Mouse (Mus musculus) midbrain, embryonic 14.5 days (tissue): ENCODE data around the gene Cdk5. TPM values are rescaled to one million over a fixed set of nuclear protein-coding genes. Genes with fewer than 3 reads are reported as not detected.

Experiments
- ATAC-seq: fragments of 200-750 bp; cut with Nextera tagmentation; 2 replicates; pipeline ENCODE4 v1.8.0; 2017; ENCODE audit warnings: moderate number of reproducible peaks, moderate library complexity; ENCODE audit not compliant: low FRiP score, low TSS enrichment
- DNase-seq: peaks from one replicate; pipeline ENCODE4 v3.0.0-alpha.2; 2015
- H3K27ac ChIP-seq: fragments of 300-500 bp; sonication (generic); replicated peaks from 2 replicates; pipeline ENCODE4 v1.5.1; 2014; ENCODE audit warnings: mild to moderate bottlenecking, low read depth, low read length, moderate library complexity
- H3K27me3 ChIP-seq: fragments of 300-500 bp; sonication (generic); 2 replicates; pipeline ENCODE4 v1.6.1; 2014; ENCODE audit warnings: low read length, control low read depth, mixed read lengths; ENCODE audit not compliant: control insufficient read depth, insufficient read depth
- H3K36me3 ChIP-seq: fragments of 300-500 bp; sonication (generic); 2 replicates; pipeline ENCODE4 v1.6.1; 2014; ENCODE audit warnings: low read length, control low read depth; ENCODE audit not compliant: control insufficient read depth, insufficient read depth
- H3K4me1 ChIP-seq: fragments of 300-500 bp; sonication (generic); 2 replicates; pipeline ENCODE4 v1.6.1; 2014; ENCODE audit warnings: mild to moderate bottlenecking, antibody characterized with exemption, low read length, control low read depth; ENCODE audit not compliant: control insufficient read depth, insufficient read depth
- H3K4me2 ChIP-seq: fragments of 300-500 bp; sonication (generic); 2 replicates; pipeline ENCODE4 v1.6.1; 2014; ENCODE audit warnings: mild to moderate bottlenecking, low read length, moderate library complexity
- H3K4me3 ChIP-seq: fragments of 300-500 bp; sonication (generic); replicated peaks from 2 replicates; pipeline ENCODE4 v1.5.1; 2014; ENCODE audit warnings: low read depth, low read length
- H3K9ac ChIP-seq: fragments of 300-500 bp; sonication (generic); replicated peaks from 2 replicates; pipeline ENCODE4 v1.6.1; 2014; ENCODE audit warnings: mild to moderate bottlenecking, low read length, moderate library complexity
- H3K9me3 ChIP-seq: fragments of 300-500 bp; sonication (generic); 2 replicates; pipeline ENCODE4 v1.6.1; 2016; ENCODE audit warnings: low read length, control low read depth, mixed read lengths; ENCODE audit not compliant: control insufficient read depth
- WGBS: fragments of 180-500 bp; shearing (Covaris S2); extraction: QIAGEN DNeasy Blood & Tissue Kit; methylation state at CpG from one replicate; pipeline ENCODE4 v1.1.7; 2014; 5-methylcytosine and 5-hydroxymethylcytosine counted together
- polyA plus RNA-seq: library from polyadenylated mRNA; unstranded; fragments of >200 nt; fragmentation: Nextera tagmentation; extraction: Ambion mirVana; gene quantifications from 2 replicates; pipeline ENCODE4 v1.2.1, GENCODE M21; 2014

Cdk5 gene
- polyA plus RNA-seq, 1 experiment from 2014 or later, result 110 TPM

DNA sequence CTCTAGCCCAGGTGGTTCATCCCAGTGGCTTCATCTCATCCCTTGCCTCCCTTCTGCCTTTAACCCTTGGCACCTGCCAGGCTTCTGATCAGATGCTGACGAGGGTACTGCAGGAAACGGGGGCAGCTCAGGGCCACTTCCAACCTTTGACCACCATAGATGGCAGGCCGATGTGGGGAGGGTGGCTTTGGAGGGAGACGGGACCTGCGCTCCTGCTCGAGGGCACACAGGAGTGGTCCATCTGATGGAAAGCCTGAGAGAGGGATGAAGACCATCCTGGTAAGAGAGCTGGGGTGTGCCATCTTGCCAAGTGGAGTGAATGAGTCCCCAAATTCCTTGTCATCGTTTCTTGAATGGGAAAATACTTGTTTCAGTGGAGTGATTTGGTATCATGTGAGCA lies 19.9 kb upstream of the Cdk5 start:
- Histone ChIP-seq H3K9me3 (no peaks in the 10 kb centered on the region), H3K36me3 (peaks cover 48% of the 10 kb centered on the region), H3K9ac (no peak overlapping the region), H3K27ac (no peak overlapping the region), H3K4me1 (peaks cover 24% of the 10 kb centered on the region), H3K4me3 (no peak overlapping the region), H3K27me3 (no peaks in the 10 kb centered on the region), H3K4me2 (no peak overlapping the region)
- ATAC-seq (no peak), DNase-seq (no peak)
- 94% methylated on average over 7 of the region's 7 CpGs for WGBS

DNA sequence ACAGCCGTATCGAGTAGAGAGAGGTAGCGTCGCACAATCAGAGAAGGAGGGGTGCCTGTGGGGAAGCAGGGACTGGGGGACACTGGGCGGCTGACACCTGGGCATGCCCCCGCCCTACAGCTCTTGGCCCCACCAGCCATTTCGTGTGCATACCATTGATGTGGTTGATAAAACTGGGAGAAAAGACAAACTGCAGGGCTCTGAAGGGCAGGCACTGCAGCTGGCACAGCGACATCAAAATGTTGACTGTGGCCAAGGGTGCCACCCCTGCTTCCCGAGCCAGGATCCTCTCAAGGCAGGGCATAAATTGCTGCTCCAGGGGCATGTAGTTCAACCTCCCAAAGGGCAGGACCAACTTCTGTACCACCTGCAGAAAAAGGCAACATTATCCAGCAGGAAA lies 18.7 kb upstream of the Cdk5 start:
- no peak overlapping the region for H3K4me3 ChIP-seq
- 89% methylated on average over 9 of the region's 9 CpGs for WGBS
- H3K4me2 ChIP-seq, result no peak overlapping the region
- ATAC-seq (no peak), DNase-seq (no peak)
- H3K36me3 ChIP-seq, result peaks cover 49% of the 10 kb centered on the region
- H3K9me3 ChIP-seq, result no peaks in the 10 kb centered on the region
- no peak overlapping the region for H3K9ac ChIP-seq
- H3K4me1 ChIP-seq, result peaks cover 17% of the 10 kb centered on the region
- no peak overlapping the region for H3K27ac ChIP-seq
- H3K27me3 ChIP-seq, result no peaks in the 10 kb centered on the region

DNA sequence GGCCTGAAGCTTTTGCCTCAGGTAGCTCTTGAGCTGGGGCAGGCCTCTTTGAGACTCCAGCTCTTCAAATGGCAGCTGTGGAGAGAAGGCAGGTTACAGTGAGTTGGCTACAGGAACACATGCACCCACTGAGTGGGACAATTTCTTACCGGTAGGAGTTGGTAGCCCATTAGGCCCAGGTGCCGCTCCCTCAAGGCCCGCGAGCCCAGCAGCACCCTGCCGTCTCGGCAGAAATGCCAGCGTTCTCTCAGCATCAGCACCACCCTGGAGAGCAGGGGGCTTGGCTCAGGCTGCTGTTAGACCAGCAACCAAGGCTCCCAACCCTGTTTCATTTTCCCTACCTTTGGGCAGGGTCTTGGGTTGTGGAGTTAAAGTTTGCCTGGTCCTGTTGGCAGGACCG lies 17.9 kb upstream of the Cdk5 start:
- ATAC-seq (no peak), DNase-seq (no peak)
- no peak overlapping the region for H3K4me3 ChIP-seq
- H3K4me1 ChIP-seq, result peaks cover 14% of the 10 kb centered on the region
- no peak overlapping the region for H3K27ac ChIP-seq
- no peaks in the 10 kb centered on the region for H3K27me3 ChIP-seq
- no peak overlapping the region for H3K9ac ChIP-seq
- no peaks in the 10 kb centered on the region for H3K9me3 ChIP-seq
- H3K4me2 ChIP-seq, result no peak overlapping the region
- 96% methylated on average over 8 of the region's 8 CpGs for WGBS
- peaks cover 54% of the 10 kb centered on the region for H3K36me3 ChIP-seq

DNA sequence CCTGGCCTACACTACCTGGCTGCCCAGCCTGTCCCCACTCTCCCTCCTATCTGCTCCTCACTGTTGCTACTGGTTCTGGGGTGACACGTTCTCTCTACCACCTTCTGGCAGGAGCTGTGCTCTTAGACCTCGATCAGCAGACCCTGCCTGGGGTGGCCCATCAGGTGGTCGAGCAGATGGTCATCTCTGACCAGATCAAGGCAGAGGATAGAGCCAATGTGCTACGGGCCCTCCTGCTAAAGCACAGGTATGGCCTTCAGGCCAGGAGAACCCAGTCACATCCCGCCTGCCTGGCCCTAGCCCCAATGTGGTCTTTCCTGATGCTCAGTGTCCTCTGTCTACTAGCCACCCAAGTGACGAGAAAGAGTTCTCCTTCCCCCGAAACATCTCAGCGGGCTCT lies 10.7 kb upstream of the Cdk5 start:
- Histone ChIP-seq H3K4me1 (no peaks in the 10 kb centered on the region), H3K9ac (no peak overlapping the region), H3K27me3 (no peaks in the 10 kb centered on the region), H3K27ac (no peak overlapping the region), H3K9me3 (no peaks in the 10 kb centered on the region), H3K4me2 (no peak overlapping the region), H3K4me3 (no peak overlapping the region), H3K36me3 (peaks cover 63% of the 10 kb centered on the region)
- no peak for DNase-seq
- 89% methylated on average over 8 of the region's 8 CpGs for WGBS
- ATAC-seq, result no peak

DNA sequence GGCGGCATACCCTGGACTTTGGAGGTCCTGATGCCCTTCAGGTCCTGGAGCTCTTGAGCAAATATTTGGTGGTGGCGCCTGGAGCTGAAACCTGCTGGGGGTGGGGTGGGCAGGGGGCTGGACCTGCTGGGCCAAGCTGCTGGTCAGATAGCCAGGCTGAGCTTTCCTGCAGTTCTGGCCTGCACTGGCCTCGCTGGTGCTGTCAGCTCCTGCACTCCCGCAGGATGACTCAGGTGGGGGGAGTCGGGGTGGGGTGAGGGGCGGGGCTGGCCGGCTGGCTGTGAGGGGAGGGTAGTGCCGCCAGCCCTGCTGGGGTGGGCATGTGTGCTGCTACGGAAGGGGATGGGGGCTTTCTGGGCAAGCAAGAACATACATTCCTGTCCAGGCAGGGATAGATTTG lies 5.3 kb upstream of the Cdk5 start:
- Histone ChIP-seq H3K9me3 (no peaks in the 10 kb centered on the region), H3K9ac (0 out of 2 replicates have a peak overlapping the region, but pooled peaks have one; percentile 20), H3K36me3 (peaks cover 31% of the 10 kb centered on the region), H3K27ac (no peak overlapping the region), H3K4me2 (peak overlapping the region; percentile 96; the same call in 1 of the 2 replicates), H3K4me3 (no peak overlapping the region), H3K4me1 (peaks cover 31% of the 10 kb centered on the region), H3K27me3 (no peaks in the 10 kb centered on the region)
- ATAC-seq (no peak), DNase-seq (no peak)
- WGBS, result 18% methylated on average over 9 of the region's 9 CpGs

DNA sequence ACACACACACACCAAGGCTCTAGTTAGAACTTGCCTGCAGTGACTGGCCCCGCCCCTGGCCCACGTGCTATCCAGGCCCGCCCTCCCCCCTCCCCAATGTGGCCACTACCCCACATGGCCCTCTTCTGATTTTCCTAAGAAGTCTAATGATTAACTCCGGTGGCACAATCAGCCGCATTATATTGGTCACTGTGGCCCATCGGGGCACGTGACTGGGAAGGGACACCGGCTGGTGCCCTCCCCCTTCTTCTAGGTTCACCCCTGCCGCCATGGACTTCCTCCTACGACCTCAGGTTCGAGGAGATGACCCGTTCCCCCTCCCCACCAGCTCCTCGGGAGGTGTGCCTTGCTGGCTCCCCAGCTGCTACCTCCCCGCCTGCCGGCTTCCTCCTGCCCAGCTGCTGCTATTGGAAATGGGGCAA lies 4.7 kb upstream of the Cdk5 start:
- ATAC-seq, result no peak
- DNase-seq, result peak; percentile 22
- Histone ChIP-seq H3K9me3 (no peaks in the 10 kb centered on the region), H3K4me1 (peaks cover 31% of the 10 kb centered on the region), H3K36me3 (peaks cover 31% of the 10 kb centered on the region), H3K4me2 (peak overlapping the region; percentile 96), H3K27ac (no peak overlapping the region), H3K4me3 (no peak overlapping the region), H3K9ac (no peak overlapping the region), H3K27me3 (no peaks in the 10 kb centered on the region)
- WGBS, result 7% methylated on average over 15 of the region's 15 CpGs

DNA sequence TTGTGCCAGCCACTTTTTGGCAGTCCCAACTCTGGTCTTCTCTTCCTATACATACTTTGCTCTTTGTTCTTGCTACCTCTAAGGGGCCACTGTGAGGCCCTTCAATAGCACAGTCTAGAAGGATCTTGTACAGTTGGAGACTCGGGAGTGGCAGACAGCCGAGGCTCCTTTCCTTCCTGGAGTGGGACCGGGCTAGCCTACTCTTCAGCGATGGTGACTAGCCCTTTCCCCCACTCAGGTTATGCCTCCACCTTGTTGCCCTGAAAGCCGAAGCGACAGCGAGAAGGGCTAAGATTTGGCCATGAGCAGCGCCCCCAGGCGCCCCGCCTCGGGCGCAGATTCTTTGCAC lies 3.9 kb upstream of the Cdk5 start:
- ATAC-seq (no peak), DNase-seq (no peak)
- Histone ChIP-seq H3K27me3 (no peaks in the 10 kb centered on the region), H3K4me3 (no peak overlapping the region), H3K4me2 (peak overlapping the region; percentile 96), H3K4me1 (peaks cover 37% of the 10 kb centered on the region), H3K27ac (no peak overlapping the region), H3K9me3 (no peaks in the 10 kb centered on the region), H3K9ac (no peak overlapping the region), H3K36me3 (peaks cover 24% of the 10 kb centered on the region)
- WGBS, result 22% methylated on average over 12 of the region's 12 CpGs

DNA sequence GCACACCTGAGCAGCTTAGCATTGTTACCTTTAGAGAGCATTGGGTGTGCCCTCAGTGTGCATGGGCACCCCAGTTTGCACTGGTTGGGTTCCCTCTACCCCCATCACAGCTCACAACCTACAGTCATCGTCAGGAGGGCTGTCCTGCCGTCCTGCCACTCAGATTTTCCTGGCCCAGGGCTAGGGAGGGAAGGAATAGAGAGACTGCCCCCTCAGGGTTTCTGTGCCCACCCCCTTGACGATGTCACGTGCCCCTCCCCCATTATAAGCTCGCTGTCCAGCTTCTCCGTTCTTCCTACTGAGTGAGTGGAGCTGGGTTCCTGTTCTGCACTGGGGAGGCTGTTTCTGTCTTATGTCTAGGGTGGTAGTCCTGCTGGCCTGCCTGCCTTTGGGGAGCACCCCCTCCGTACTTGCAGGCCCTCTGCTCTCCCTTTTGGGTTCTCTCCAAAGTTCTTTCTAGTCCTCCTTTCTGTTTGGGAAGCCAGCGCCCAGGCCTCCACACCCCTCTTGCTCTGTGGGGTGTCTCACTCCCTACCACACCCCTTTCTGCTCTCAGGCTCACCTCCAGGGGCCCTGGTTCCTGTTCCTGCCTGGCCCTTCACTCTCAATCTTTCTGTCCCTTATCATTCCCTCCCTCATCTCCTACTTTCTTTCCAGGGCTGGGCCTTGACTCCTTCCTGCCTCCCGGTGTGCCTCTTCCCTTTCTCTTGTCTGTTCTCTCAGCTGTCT lies 3.4 kb upstream of the Cdk5 start:
- Histone ChIP-seq H3K27ac (no peak overlapping the region), H3K4me2 (peak overlapping the region; percentile 96), H3K27me3 (no peaks in the 10 kb centered on the region), H3K9me3 (no peaks in the 10 kb centered on the region), H3K36me3 (peaks cover 19% of the 10 kb centered on the region), H3K4me3 (peak overlapping the region; percentile 44; the same call in 1 of the 2 replicates), H3K9ac (no peak overlapping the region), H3K4me1 (peaks cover 40% of the 10 kb centered on the region)
- no peak for DNase-seq
- no peak for ATAC-seq
- WGBS, result 10% methylated on average over 9 of the region's 9 CpGs

DNA sequence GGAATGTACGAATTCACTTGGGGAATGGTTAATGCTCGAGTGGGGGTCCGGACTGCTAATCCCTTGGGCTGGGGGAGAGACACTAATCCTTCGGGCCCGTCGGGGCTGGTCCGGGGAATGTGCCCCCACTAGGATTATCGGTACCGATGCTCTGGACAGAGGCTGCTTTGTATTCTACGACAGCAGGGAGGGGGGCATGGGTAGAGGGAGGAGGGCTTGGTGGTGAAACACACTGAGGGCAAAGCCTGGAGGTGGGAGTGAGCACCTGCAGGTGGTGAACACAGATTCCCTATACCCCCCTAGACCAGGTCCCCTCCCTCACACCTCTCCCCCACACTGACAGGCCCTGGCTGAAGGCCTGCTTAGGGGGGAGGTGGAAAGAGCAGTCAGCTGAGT lies 2.7 kb upstream of the Cdk5 start:
- Histone ChIP-seq H3K4me3 (peak overlapping the region; percentile 44), H3K4me1 (peaks cover 40% of the 10 kb centered on the region), H3K9ac (peak overlapping the region; percentile 57; the same call in 1 of the 2 replicates), H3K9me3 (no peaks in the 10 kb centered on the region), H3K4me2 (peak overlapping the region; percentile 96), H3K27me3 (no peaks in the 10 kb centered on the region), H3K36me3 (peaks cover 13% of the 10 kb centered on the region), H3K27ac (0 out of 2 replicates have a peak overlapping the region, but pooled peaks have one; percentile 57)
- DNase-seq (peak; percentile 41), ATAC-seq (no peak)
- WGBS, result under 1% methylated on average over 10 of the region's 10 CpGs
